Mouse (Mus musculus): Measurements from ENCODE around the gene Secisbp2l.

DNA sequence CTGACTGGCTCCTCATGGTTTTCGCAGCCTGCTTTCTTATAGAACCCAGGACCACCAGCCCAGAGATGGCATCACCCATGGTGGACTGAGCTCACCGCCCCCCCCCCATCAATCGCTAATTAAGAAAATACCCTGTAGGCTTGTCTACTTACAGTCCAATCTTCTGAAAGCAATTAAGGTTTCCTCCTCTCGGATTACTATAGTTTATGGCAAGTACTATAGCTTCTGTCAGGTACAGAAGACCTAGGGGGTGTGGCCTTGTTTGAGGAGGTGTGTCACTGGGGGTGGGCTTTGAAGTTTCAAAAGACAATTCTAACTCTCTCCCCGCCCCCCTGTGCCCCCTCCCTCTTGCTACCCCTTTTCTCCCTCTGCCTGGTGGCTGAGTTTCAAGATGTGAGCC is 6.6 kb upstream of the Secisbp2l start:
- TF ChIP-seq CTCF (IDR thresholded peaks at IDR 0.05; ENCODE audit: low read depth) (no peak), EP300 (IDR thresholded peaks at IDR 0.05; ENCODE audit: low read depth) (no peak)

Measured in heart, postnatal 0 days (tissue).